Mouse (Mus musculus) heart, embryonic 12.5 days (tissue): ENCODE measurements around the gene Tbcb. TPM values are rescaled to one million over a fixed set of nuclear protein-coding genes. Genes with fewer than 3 reads are reported as not detected.
"Not testable (repeated sequence)": the region's sequence is repeated elsewhere in the genome, so short reads cannot be mapped to it uniquely, and the experiment has no call there.

Experiments used
- ATAC-seq: fragments of 200-750 bp; cut with Nextera tagmentation; 2 replicates; pipeline ENCODE4 v1.8.0; 2017; ENCODE audit warnings: moderate TSS enrichment, moderate library complexity; ENCODE audit not compliant: insufficient number of reproducible peaks, low FRiP score
- H3K27ac ChIP-seq: fragments of 300-500 bp; sonication (generic); 2 replicates; pipeline ENCODE4 v1.5.1; 2016; ENCODE audit warnings: mild to moderate bottlenecking, moderate library complexity; ENCODE audit not compliant: poor library complexity, severe bottlenecking
- H3K27me3 ChIP-seq: fragments of 300-500 bp; sonication (generic); replicated peaks from 2 replicates; pipeline ENCODE4 v1.6.1; 2016; ENCODE audit warnings: mild to moderate bottlenecking, moderate library complexity
- H3K36me3 ChIP-seq: fragments of 300-500 bp; sonication (generic); 2 replicates; pipeline ENCODE4 v1.6.1; 2016; ENCODE audit warnings: mild to moderate bottlenecking, moderate library complexity
- H3K4me1 ChIP-seq: fragments of 300-500 bp; sonication (generic); replicated peaks from 2 replicates; pipeline ENCODE4 v1.6.1; 2016; ENCODE audit warnings: mild to moderate bottlenecking
- H3K4me2 ChIP-seq: fragments of 300-500 bp; sonication (generic); 2 replicates; pipeline ENCODE4 v1.6.1; 2016; ENCODE audit warnings: mild to moderate bottlenecking, moderate library complexity
- H3K4me3 ChIP-seq: fragments of 300-500 bp; sonication (generic); 2 replicates; pipeline ENCODE4 v1.5.1; 2016; ENCODE audit warnings: mild to moderate bottlenecking
- H3K9ac ChIP-seq: fragments of 300-500 bp; sonication (generic); 2 replicates; pipeline ENCODE4 v1.6.1; 2016; ENCODE audit warnings: mild to moderate bottlenecking, moderate library complexity
- H3K9me3 ChIP-seq: fragments of 300-500 bp; sonication (generic); replicated peaks from 2 replicates; pipeline ENCODE4 v1.6.1; 2016; ENCODE audit warnings: mild to moderate bottlenecking, moderate library complexity
- WGBS: fragments of 180-500 bp; shearing (Covaris S2); methylation state at CpG from one replicate; pipeline ENCODE4 v1.1.7; 2016; 5-methylcytosine and 5-hydroxymethylcytosine counted together
- polyA plus RNA-seq: library from polyadenylated mRNA; unstranded; fragments of >200 nt; fragmentation: Nextera tagmentation; extraction: Ambion mirVana; gene quantifications from 2 replicates; pipeline ENCODE4 v1.2.1, GENCODE M21; 2016

Gene Tbcb
- polyA plus RNA-seq, 1 experiment from 2014 or later, result 155 TPM

DNA sequence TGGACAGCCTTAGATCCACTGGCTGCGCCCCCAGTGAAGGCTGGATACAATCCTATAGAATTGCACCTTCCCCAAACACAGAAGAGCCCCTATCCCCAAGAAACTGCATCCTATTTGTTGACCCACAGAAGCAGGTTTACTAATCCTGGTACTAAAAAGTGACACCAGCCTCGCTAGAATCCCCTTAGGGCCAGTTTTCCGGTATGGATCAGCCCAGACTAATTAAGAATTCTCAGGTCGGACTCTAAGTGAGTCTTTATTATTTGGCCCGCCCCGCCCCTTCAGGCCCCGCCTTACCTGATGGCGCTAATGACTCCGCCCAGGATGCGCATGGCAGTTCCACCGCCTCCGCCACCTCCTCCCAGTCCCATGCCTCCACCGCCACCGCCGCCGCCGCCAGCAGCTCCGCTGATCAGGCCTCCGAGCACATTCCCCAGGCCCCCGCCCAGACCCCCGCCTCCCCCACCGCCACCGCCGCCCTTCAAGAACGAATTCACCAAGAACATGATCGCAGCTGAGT lies 38.4 kb downstream of the Tbcb start:
- Histone ChIP-seq H3K36me3 (peaks cover 39% of the 10 kb centered on the region), H3K9me3 (no peaks in the 10 kb centered on the region), H3K27ac (peak overlapping the region; percentile 87), H3K4me1 (peaks cover 15% of the 10 kb centered on the region), H3K4me2 (peak overlapping the region; percentile 86), H3K9ac (peak overlapping the region; percentile 89), H3K4me3 (peak overlapping the region; percentile 66), H3K27me3 (no peaks in the 10 kb centered on the region)
- peak; percentile 83 for ATAC-seq
- WGBS, result 1% methylated on average over 26 of the region's 26 CpGs

DNA sequence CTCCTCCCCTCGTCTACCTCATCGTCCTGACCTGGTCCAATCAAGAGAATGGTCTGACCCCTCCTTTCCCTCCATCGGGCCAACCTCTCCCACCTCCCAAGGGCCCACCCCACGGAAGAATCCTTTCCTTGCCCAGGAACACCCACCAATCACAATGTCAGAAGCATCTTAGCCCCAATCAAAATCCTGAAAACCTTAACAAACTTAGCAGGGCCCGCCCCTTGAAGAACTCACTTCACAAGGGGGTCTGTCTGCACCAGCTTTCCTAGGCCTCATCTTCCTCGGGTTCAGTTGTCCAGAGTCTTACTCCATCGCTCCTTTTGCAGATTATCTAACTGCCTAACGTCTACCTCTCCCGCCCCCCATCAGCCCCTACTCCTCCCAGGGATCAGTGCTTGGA lies 39.1 kb downstream of the Tbcb start:
- Histone ChIP-seq H3K9ac (peak overlapping the region; percentile 89), H3K4me2 (peak overlapping the region; percentile 86), H3K4me1 (peaks cover 15% of the 10 kb centered on the region), H3K36me3 (peaks cover 46% of the 10 kb centered on the region), H3K27ac (0 out of 2 replicates have a peak overlapping the region, but pooled peaks have one; percentile 87), H3K4me3 (peak overlapping the region; percentile 66), H3K9me3 (no peaks in the 10 kb centered on the region), H3K27me3 (no peaks in the 10 kb centered on the region)
- WGBS, result 28% methylated on average over 9 of the region's 9 CpGs
- ATAC-seq, result no peak

DNA sequence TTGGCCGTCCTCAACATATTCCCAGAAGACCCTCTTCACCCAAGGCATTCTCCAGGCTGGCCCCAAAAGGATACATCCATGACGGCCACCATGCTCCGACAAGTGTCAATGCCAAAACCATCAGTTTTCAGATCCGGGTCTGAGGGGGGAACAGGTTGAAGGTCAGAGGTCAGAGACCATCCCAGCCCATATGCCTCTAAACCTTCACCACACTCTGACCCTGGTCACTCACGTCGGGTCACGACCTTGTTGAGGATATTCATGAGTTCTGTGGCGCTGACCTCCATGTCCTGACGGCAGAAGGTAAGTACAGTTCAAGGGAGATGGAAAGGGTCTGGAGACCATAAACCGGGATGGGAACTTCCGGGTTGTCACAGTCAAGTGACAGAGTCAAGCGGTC lies 40.0 kb downstream of the Tbcb start:
- H3K27me3 ChIP-seq, result no peaks in the 10 kb centered on the region
- 87% methylated on average over 12 of the region's 12 CpGs for WGBS
- H3K27ac ChIP-seq, result no peak overlapping the region
- H3K4me2 ChIP-seq, result no peak overlapping the region
- peaks cover 55% of the 10 kb centered on the region for H3K36me3 ChIP-seq
- ATAC-seq, result no peak
- peaks cover 15% of the 10 kb centered on the region for H3K4me1 ChIP-seq
- 0 out of 2 replicates have a peak overlapping the region, but pooled peaks have one; percentile 66 for H3K4me3 ChIP-seq
- H3K9me3 ChIP-seq, result no peaks in the 10 kb centered on the region
- no peak overlapping the region for H3K9ac ChIP-seq

DNA sequence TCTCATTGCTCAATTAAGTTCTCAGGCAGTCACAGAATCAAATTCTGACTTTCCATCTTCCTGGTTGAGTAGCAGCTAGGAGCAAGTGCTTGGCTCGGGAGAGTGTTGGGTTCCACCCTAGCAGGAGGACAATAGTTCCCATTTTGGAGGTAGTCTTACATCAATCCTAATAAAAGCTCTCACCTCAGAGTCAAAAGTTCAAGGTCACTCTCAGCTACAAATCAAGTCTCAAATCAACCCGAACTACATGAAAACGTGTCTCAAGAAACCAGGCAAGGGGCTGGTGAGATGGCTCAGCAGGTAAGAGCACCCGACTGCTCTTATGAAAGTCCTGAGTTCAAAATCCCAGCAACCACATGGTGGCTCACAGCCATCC lies 43.0 kb downstream of the Tbcb start:
- no peak overlapping the region for H3K4me3 ChIP-seq
- WGBS, result 79% methylated on average over 4 of the region's 4 CpGs

GRCm38 (mm10) chr7:30188344-30189115 lies 43.5 kb downstream of the Tbcb start:
- WGBS, result 70% methylated on average over 12 of the region's 12 CpGs

More for the DNA sequence above, 43.0 kb downstream of the Tbcb start:
- no peaks in the 10 kb centered on the region for H3K9me3 ChIP-seq
- no peak overlapping the region for H3K9ac ChIP-seq
- H3K4me1 ChIP-seq, result peaks cover 27% of the 10 kb centered on the region
- no peak overlapping the region for H3K27ac ChIP-seq
- no peaks in the 10 kb centered on the region for H3K27me3 ChIP-seq
- no peak overlapping the region for H3K4me2 ChIP-seq
- ATAC-seq, result no peak
- peaks cover 75% of the 10 kb centered on the region for H3K36me3 ChIP-seq

DNA sequence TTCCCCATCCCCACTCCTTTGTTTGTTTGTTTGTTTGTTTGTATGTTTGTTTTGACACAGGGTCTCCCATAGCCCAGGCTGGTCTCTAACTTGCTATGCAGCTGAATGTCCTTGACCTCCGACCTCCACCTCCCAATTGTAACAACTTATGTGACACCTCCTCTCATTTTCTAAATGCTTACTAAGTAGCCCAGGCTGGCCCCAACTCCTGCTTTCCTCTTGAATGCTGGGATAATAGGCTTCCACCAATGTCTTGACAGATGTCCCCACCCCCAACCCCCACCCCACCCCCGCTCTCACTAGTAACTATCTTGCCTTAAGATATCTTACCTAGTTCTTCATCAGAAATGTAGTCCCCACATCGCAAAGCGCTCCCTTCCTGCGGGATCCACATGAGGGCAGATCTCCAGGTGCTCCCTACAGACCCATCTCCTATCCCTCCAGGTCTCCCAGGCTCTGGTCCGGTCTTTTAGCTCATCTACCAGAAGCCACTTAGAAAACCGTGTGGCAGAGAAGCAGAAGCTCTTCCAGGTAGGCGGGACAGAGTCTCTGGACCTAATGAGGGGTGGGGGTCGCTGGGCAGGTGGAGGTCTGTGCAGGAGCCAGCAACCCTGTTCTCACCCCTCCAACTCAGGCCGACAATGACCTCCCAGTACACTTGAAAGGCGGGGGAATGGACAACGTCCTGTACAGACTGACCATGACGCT lies 47.3 kb downstream of the Tbcb start:
- H3K9me3 ChIP-seq, result no peaks in the 10 kb centered on the region
- H3K4me1 ChIP-seq, result peaks cover 22% of the 10 kb centered on the region
- H3K27me3 ChIP-seq, result no peaks in the 10 kb centered on the region
- 0 out of 2 replicates have a peak overlapping the region, but pooled peaks have one; percentile 17 for H3K27ac ChIP-seq
- no peak for ATAC-seq
- H3K9ac ChIP-seq, result peak overlapping the region; percentile 67
- peak overlapping the region; percentile 42 for H3K4me3 ChIP-seq
- peak overlapping the region; percentile 64 for H3K4me2 ChIP-seq
- H3K36me3 ChIP-seq, result peaks cover 46% of the 10 kb centered on the region
- 66% methylated on average over 13 of the region's 13 CpGs for WGBS

More at GRCm38 (mm10) chr7:30188344-30189115, 43.5 kb downstream of the Tbcb start:
- Histone ChIP-seq H3K4me1 (peaks cover 31% of the 10 kb centered on the region), H3K4me3 (no peak overlapping the region), H3K9me3 (no peaks in the 10 kb centered on the region), H3K36me3 (peaks cover 75% of the 10 kb centered on the region), H3K4me2 (no peak overlapping the region), H3K27me3 (no peaks in the 10 kb centered on the region), H3K9ac (no peak overlapping the region), H3K27ac (no peak overlapping the region)
- no peak for ATAC-seq

DNA sequence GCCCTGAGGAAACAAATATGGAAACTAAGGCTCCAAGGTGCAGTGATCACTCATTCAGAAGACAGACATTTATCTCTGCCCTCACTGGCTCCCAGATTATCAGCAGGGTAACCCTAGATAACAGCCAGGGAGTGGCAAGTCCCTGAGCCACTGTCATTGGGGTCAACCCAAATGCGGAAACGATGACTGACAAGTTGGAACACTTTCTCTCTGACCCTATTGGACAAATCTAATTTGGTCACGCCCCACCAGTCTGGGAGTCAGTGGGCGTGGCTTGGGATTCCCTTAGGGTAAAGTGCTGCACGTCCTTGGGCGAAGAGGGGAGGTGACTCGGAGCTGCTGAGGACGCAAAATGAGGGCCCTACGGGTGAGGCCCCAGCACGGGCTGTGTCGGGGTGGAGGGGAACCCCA lies 48.2 kb downstream of the Tbcb start, which contains the start of gene Cox7a1:
TSS of gene Cox7a1 (plus strand) at position 266 of the 411 bp plus-strand sequence.
- no peaks in the 10 kb centered on the region for H3K9me3 ChIP-seq
- peak; percentile 87 for ATAC-seq

GRCm38 (mm10) chr7:30183189-30183588 lies 48.9 kb downstream of the Tbcb start:
- H3K4me2 ChIP-seq, result peak overlapping the region; percentile 64
- H3K36me3 ChIP-seq, result peaks cover 39% of the 10 kb centered on the region
- not testable (repeated sequence) for H3K27me3 ChIP-seq, H3K9ac ChIP-seq, H3K9me3 ChIP-seq, ATAC-seq, H3K27ac ChIP-seq
- 65% methylated on average over 7 of the region's 7 CpGs for WGBS
- peaks cover 22% of the 10 kb centered on the region for H3K4me1 ChIP-seq
- peak overlapping the region; percentile 42; the same call in 1 of the 2 replicates for H3K4me3 ChIP-seq

More for the DNA sequence above, 48.2 kb downstream of the Tbcb start, which contains the start of gene Cox7a1:
- H3K27ac ChIP-seq, result 0 out of 2 replicates have a peak within 1 kb of the TSS, but pooled peaks have one; percentile 17
- peaks cover 22% of the 10 kb centered on the region for H3K4me1 ChIP-seq
- peaks cover 39% of the 10 kb centered on the region for H3K36me3 ChIP-seq
- under 1% methylated on average over 11 of the region's 11 CpGs for WGBS
- peak within 1 kb of the TSS; percentile 67 for H3K9ac ChIP-seq
- H3K4me2 ChIP-seq, result peak within 1 kb of the TSS; percentile 64
- H3K4me3 ChIP-seq, result peak within 1 kb of the TSS; percentile 42
- no peaks in the 10 kb centered on the region for H3K27me3 ChIP-seq

- WGBS, result 91% methylated on average over 10 of the region's 10 CpGs
- H3K27ac ChIP-seq, H3K4me3 ChIP-seq, H3K4me2 ChIP-seq, H3K9me3 ChIP-seq, H3K27me3 ChIP-seq, H3K9ac ChIP-seq, ATAC-seq: not testable (repeated sequence)
- H3K36me3 ChIP-seq, result peaks cover 36% of the 10 kb centered on the region
- peaks cover 22% of the 10 kb centered on the region for H3K4me1 ChIP-seq
Measured at GRCm38 (mm10) chr7:30181929-30182328, 50.1 kb downstream of the Tbcb start.

GRCm38 (mm10) chr7:30181308-30181707 lies 50.8 kb downstream of the Tbcb start:
- no peak for ATAC-seq

GRCm38 (mm10) chr7:30178256-30178655 lies 53.8 kb downstream of the Tbcb start:
- Histone ChIP-seq H3K4me3 (no peak overlapping the region), H3K27me3 (no peaks in the 10 kb centered on the region), H3K4me2 (no peak overlapping the region), H3K9ac (no peak overlapping the region), H3K36me3 (peaks cover 33% of the 10 kb centered on the region), H3K4me1 (no peaks in the 10 kb centered on the region), H3K9me3 (no peaks in the 10 kb centered on the region), H3K27ac (no peak overlapping the region)
- no peak for ATAC-seq
- 54% methylated on average over 11 of the region's 11 CpGs for WGBS

More at GRCm38 (mm10) chr7:30181308-30181707, 50.8 kb downstream of the Tbcb start:
- Histone ChIP-seq H3K4me1 (peaks cover 22% of the 10 kb centered on the region), H3K9me3 (no peaks in the 10 kb centered on the region), H3K27ac (no peak overlapping the region), H3K36me3 (peaks cover 36% of the 10 kb centered on the region), H3K9ac (no peak overlapping the region), H3K4me2 (no peak overlapping the region), H3K27me3 (no peaks in the 10 kb centered on the region), H3K4me3 (no peak overlapping the region)
- WGBS, result 3% methylated on average over 4 of the region's 4 CpGs
